20 mouse cellular contexts compared by ENCODE assay signal in the genomic region with DNA sequence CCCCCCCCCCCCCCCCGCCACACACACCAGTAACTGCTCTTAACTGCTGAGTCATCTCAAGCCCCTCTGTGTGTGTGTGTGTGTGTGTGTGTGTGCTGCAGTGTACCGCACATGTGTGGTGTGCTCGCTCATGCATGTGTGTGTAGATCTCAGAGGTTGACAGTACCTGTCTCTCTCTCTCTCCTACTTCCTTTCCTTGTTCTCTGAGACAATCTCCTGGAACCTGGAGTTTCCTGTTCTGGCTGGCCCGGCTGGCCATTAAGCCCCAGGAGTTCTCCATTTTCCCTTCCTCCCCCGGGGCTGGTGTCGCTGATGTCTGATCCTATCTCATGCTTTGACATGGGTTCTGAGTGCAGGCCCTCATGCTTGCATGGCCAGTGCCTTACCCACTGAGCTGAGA. TPM values are rescaled to one million over a fixed set of nuclear protein-coding genes. Genes with fewer than 3 reads are reported as not detected.
A peak's percentile ranks its signal among the peaks of the same experiment; 100 is the strongest.
DNase-seq lines count a peak whose midpoint lies in the region; ATAC-seq and TF ChIP-seq lines count a peak whose summit lies in the region.
"Had no signal": no experiment of that assay in that cellular context is flagged by ENCODE, and none has a peak within 500 bp of the region (broad histone marks: within the 10 kb centered on the region; RNA-seq: fewer than 3 reads in every experiment).

No protein-coding gene starts in this region.

- no peak for TF ChIP-seq CTCF in spleen, adult 2 months (IDR thresholded peaks at IDR 0.05; ENCODE audit: extremely low read depth, insufficient read depth, insufficient read length, insufficient replicate concordance)

- 55% methylated on average over 5 of the region's 6 CpGs for WGBS in heart, embryonic 10.5 days
- whole genome bisulfite sequencing in spleen, adult 2 months, result 26% methylated on average over 6 of the region's 6 CpGs
- WGBS in liver, embryonic 12.5 days (ENCODE audit: insufficient replicate concordance), result 24% methylated on average over 5 of the region's 6 CpGs
- 86% methylated on average over 3 of the region's 6 CpGs for WGBS in midbrain, embryonic 16.5 days

- no peak overlapping the region for H3K9ac ChIP-seq in liver, embryonic 12.5 days
- no peak overlapping the region for H3K9ac ChIP-seq in midbrain, embryonic 16.5 days (ENCODE audit: low read depth, low read length)
- H3K9ac ChIP-seq: embryonic facial prominence, embryonic 15.5 days; hindbrain, embryonic 12.5 days; midbrain, embryonic 12.5 days had no signal

- no peaks in the 10 kb centered on the region for H3K9me3 ChIP-seq in heart, embryonic 10.5 days
- no peaks in the 10 kb centered on the region; the same call in 1 of the 2 replicates for H3K9me3 ChIP-seq in liver, embryonic 12.5 days (replicated peaks)
- 0 out of 2 replicates have a peak, but pooled peaks cover 3% of the 10 kb centered on the region for H3K9me3 ChIP-seq in midbrain, embryonic 16.5 days (replicated peaks; ENCODE audit: control insufficient read depth, low read length, poor library complexity, severe bottlenecking)
- H3K9me3 ChIP-seq: embryonic facial prominence, embryonic 15.5 days; forebrain, embryonic 10.5 days; hindbrain, embryonic 12.5 days; midbrain, embryonic 12.5 days had no signal

- no peaks in the 10 kb centered on the region for H3K27me3 ChIP-seq in heart, embryonic 10.5 days (ENCODE audit: insufficient read depth, poor library complexity, severe bottlenecking)
- H3K27me3 ChIP-seq in spleen, adult 2 months (ENCODE audit: control insufficient read depth, insufficient read depth, low read length), result no peaks in the 10 kb centered on the region
- H3K27me3 ChIP-seq in liver, embryonic 12.5 days (replicated peaks), result no peaks in the 10 kb centered on the region
- no peaks in the 10 kb centered on the region for H3K27me3 ChIP-seq in splenic B cell, adult 2 months (ENCODE audit: control insufficient read depth, insufficient read depth, low read length, poor library complexity, severe bottlenecking)
- no peaks in the 10 kb centered on the region for H3K27me3 ChIP-seq in midbrain, embryonic 16.5 days (ENCODE audit: control insufficient read depth, insufficient read depth, low read depth, low read length)
- H3K27me3 ChIP-seq: embryonic facial prominence, embryonic 15.5 days; hindbrain, embryonic 12.5 days; midbrain, embryonic 12.5 days had no signal

- peak; percentile 25; the same call in 1 of the 2 replicates for ATAC-seq in liver, embryonic 12.5 days
- no peak for ATAC-seq in midbrain, embryonic 16.5 days
- ATAC-seq: lung, postnatal 0 days had no signal

- no peak for DNase-seq in heart, embryonic 10.5 days (ENCODE audit: low spot score)
- DNase-seq in heart, adult 11 months, result no peak
- DNase-seq in spleen, adult 2 months (ENCODE audit: low read depth in 1 of 2, low spot score in 2 of 2), result no peak
- DNase-seq in spleen, adult 18-20 months, result no peak
- peak; percentile 71 for DNase-seq in splenic B cell, adult 2 months (ENCODE audit: low read depth, low spot score)
- DNase-seq in MN1 (ENCODE audit: low spot score), result no peak
- DNase-seq: cerebellum, adult 9-11 months; gastrocnemius, postnatal 10 days; kidney, postnatal 10 days; layer of hippocampus, postnatal 36 days; right cerebral cortex, adult 18-20 months; thymus, postnatal 25 days had no signal

- H3K4me2 ChIP-seq in liver, embryonic 12.5 days, result no peak overlapping the region
- no peak overlapping the region for H3K4me2 ChIP-seq in midbrain, embryonic 16.5 days (ENCODE audit: low read length)
- H3K4me2 ChIP-seq: embryonic facial prominence, embryonic 15.5 days; hindbrain, embryonic 12.5 days; midbrain, embryonic 12.5 days had no signal

- no peaks in the 10 kb centered on the region for H3K36me3 ChIP-seq in heart, embryonic 10.5 days
- no peaks in the 10 kb centered on the region; the same call in 1 of the 2 replicates for H3K36me3 ChIP-seq in spleen, adult 2 months (ENCODE audit: control insufficient read depth, insufficient read depth, low read length)
- no peaks in the 10 kb centered on the region for H3K36me3 ChIP-seq in liver, embryonic 12.5 days
- no peaks in the 10 kb centered on the region for H3K36me3 ChIP-seq in splenic B cell, adult 2 months (ENCODE audit: control insufficient read depth, insufficient read depth, low read length, poor library complexity, severe bottlenecking)
- H3K36me3 ChIP-seq in midbrain, embryonic 16.5 days (ENCODE audit: control insufficient read depth, insufficient read depth, low read length), result no peaks in the 10 kb centered on the region
- H3K36me3 ChIP-seq: embryonic facial prominence, embryonic 15.5 days; forebrain, embryonic 10.5 days; hindbrain, embryonic 12.5 days; midbrain, embryonic 12.5 days had no signal

- no peak for TF ChIP-seq POLR2A in spleen, adult 2 months (IDR thresholded peaks at IDR 0.05; ENCODE audit: low read depth, low read length)

- peaks cover 41% of the 10 kb centered on the region for H3K4me1 ChIP-seq in heart, embryonic 10.5 days
- H3K4me1 ChIP-seq in spleen, adult 2 months (ENCODE audit: control insufficient read depth, insufficient read depth, insufficient read length), result peaks cover 39% of the 10 kb centered on the region
- H3K4me1 ChIP-seq in liver, embryonic 12.5 days, result peaks cover 38% of the 10 kb centered on the region
- no peaks in the 10 kb centered on the region for H3K4me1 ChIP-seq in midbrain, embryonic 16.5 days (ENCODE audit: control insufficient read depth, insufficient read depth, low read length)
- H3K4me1 ChIP-seq: embryonic facial prominence, embryonic 15.5 days; hindbrain, embryonic 12.5 days; midbrain, embryonic 12.5 days had no signal

- H3K27ac ChIP-seq in heart, embryonic 10.5 days, result 0 out of 2 replicates have a peak overlapping the region, but pooled peaks have one; percentile 2
- peak overlapping the region; percentile 50 for H3K27ac ChIP-seq in spleen, adult 2 months (ENCODE audit: insufficient read depth, low read length)
- 0 out of 2 replicates have a peak overlapping the region, but pooled peaks have one; percentile 7 for H3K27ac ChIP-seq in liver, embryonic 12.5 days
- no peak overlapping the region for H3K27ac ChIP-seq in midbrain, embryonic 16.5 days (ENCODE audit: low read length)
- H3K27ac ChIP-seq: embryonic facial prominence, embryonic 15.5 days; forebrain, embryonic 10.5 days; hindbrain, embryonic 12.5 days; midbrain, embryonic 12.5 days had no signal

- H3K4me3 ChIP-seq in heart, embryonic 10.5 days, result no peak overlapping the region
- no peak overlapping the region for H3K4me3 ChIP-seq in spleen, adult 2 months (ENCODE audit: extremely low read depth, insufficient read depth, insufficient read length)
- H3K4me3 ChIP-seq in liver, embryonic 12.5 days, result no peak overlapping the region
- no peak overlapping the region for H3K4me3 ChIP-seq in midbrain, embryonic 16.5 days (ENCODE audit: low read depth, low read length)
- H3K4me3 ChIP-seq: embryonic facial prominence, embryonic 15.5 days; forebrain, embryonic 10.5 days; hindbrain, embryonic 12.5 days; midbrain, embryonic 12.5 days; myocyte had no signal

RNA-seq across cellular contexts. Expression of a gene that starts 38.8 kb away (rescaled TPM):
- 6.8 and 8.3 TPM in 2 replicates for polyA plus RNA-seq in heart, embryonic 10.5 days (2016; fragmentation: Nextera tagmentation; extraction: Ambion mirVana)
- 51.1 and 65.9 TPM in 2 replicates for polyA plus RNA-seq in spleen, adult 2 months (2012; rRNA removed)
- 11.9 and 13.3 TPM in 2 replicates for polyA plus RNA-seq in liver, embryonic 12.5 days (2016; fragmentation: Nextera tagmentation; extraction: Ambion mirVana)
- 0.89 and 1.2 TPM in 2 replicates for polyA plus RNA-seq in midbrain, embryonic 16.5 days (2015; fragmentation: Nextera tagmentation; extraction: Ambion mirVana)
